Mouse (Mus musculus): Measurements from ENCODE around the gene Gigyf2.

- TF ChIP-seq GATA1 (IDR thresholded peaks at IDR 0.05; ENCODE audit: borderline replicate concordance, low read length) = no peak
- TF ChIP-seq FLI1 (IDR thresholded peaks at IDR 0.05; ENCODE audit: low read length) = no peak
These were observed 31.8 kb upstream of the Gigyf2 start for GRCm38 (mm10) chr1:87294951-87295350.

All from megakaryocyte, embryonic 14.5 days (primary cell).